Mouse (Mus musculus) brain, adult 2 months (tissue): Measurements from ENCODE around the gene Vmn2r51.
"Not testable (repeated sequence)": the region's sequence is repeated elsewhere in the genome, so short reads cannot be mapped to it uniquely, and the experiment has no call there.

Experiments used
- DNase-seq: peaks from one replicate; pipeline ENCODE4 v3.0.0; 2011; ENCODE audit warnings: low read depth, low spot score

Gene Vmn2r51

DNA sequence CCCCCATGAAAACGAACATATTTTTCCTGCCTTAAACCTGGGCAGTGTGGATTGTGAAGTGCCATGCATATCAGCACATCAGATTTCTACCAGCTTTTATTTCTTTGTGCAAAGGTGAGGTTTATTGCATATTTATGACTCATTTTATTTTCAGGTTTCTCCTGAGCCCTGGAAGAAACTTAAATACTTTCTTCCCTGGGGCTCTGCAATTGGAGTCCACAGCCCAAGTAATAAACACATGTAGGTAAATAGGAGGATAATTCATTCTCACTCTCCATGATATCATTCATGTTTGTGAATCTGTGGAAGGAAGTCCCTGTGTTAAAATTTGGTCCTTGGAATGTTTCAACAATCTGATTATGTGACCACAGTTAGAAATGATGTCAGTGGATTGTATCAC, at the start of gene Vmn2r51:
Gene Vmn2r51, minus strand, starts transcription at position 101 of the 400 bp plus-strand sequence.
- DNase-seq, result not testable (repeated sequence)

DNA sequence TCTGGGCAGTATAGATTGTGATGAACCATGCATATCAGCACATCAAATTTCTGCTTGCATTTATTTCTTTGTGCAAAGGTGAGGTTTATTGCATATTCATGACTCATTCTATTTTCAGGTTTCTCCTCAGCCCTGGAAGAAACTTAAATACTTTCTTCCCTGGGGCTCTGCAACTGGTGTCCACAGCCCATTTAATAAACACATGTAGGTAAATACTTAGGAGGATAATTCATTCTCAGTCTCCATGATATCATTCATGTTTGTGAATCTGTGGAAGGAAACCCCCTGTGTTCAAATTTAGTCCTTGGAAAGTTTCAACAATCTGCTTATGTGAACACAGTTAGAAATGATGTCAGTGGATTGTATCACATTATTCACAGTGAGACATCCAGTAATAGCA, 52.3 kb downstream of the Vmn2r51 start, which contains the start of gene Vmn2r50:
Gene Vmn2r50, minus strand, starts transcription at position 101 of the 400 bp plus-strand sequence.
- not testable (repeated sequence) for DNase-seq
